Mouse (Mus musculus) kidney, adult 2 months (tissue): ENCODE measurements around the gene Gm40460.
"Not testable (repeated sequence)": the region's sequence is repeated elsewhere in the genome, so short reads cannot be mapped to it uniquely, and the experiment has no call there.

Experiments
- CTCF ChIP-seq: fragments of 200-500 bp; conservative IDR thresholded peaks from 2 replicates; pipeline ENCODE4 v1.5.1; 2011; ENCODE audit warnings: low read depth, mild to moderate bottlenecking, control low read depth, low read length, moderate library complexity, mixed read lengths; ENCODE audit not compliant: insufficient read depth, insufficient read length
- POLR2A ChIP-seq: fragments of 200-500 bp; IDR thresholded peaks from one replicate; pipeline ENCODE4 v1.6.1; 2011; ENCODE audit warnings: low read depth, low read length, control low read depth

- not testable (repeated sequence) for TF ChIP-seq CTCF, POLR2A
Measured at GRCm38 (mm10) chr7:142212136-142212535, 28.7 kb downstream of the Gm40460 start.
